Mouse (Mus musculus): ENCODE results near the gene Ttll10. TPM values are rescaled to one million over a fixed set of nuclear protein-coding genes. Genes with fewer than 3 reads are reported as not detected.

The Ttll10 gene
- under 1 TPM in 1 of 2 experiments, not detected in 1; 0.16 TPM for total RNA-seq (2021)
- long read RNA-seq, experiment 1 = 0 reads
- long read RNA-seq, experiment 2 = 0 reads

DNA sequence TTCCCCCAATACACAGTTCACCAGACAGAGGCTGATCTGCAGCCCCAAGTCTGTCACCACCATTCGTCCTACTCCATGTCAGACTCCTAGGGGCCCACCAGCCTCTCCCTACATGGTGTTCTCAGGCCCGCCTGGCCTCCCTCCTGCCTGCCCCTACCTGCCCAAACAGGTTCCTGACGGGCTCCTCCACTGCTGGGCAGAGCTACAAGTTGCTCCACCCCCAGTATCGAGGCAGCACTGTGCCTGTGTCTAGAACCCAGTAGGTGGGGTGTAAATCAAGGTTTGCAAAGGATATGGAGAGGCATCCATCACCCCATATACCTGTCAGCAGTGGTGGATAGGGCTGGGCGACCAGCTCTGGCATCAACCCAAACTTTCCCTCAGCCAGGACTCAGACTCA lies at the start of gene Ttll10:
Gene Ttll10, minus strand, starts transcription at position 154 of the 400 bp plus-strand sequence.
- DNase-seq = no peak

GRCm38 (mm10) chr4:156103342-156103741 lies 44.1 kb upstream of the Ttll10 start:
- no peak for DNase-seq

DNA sequence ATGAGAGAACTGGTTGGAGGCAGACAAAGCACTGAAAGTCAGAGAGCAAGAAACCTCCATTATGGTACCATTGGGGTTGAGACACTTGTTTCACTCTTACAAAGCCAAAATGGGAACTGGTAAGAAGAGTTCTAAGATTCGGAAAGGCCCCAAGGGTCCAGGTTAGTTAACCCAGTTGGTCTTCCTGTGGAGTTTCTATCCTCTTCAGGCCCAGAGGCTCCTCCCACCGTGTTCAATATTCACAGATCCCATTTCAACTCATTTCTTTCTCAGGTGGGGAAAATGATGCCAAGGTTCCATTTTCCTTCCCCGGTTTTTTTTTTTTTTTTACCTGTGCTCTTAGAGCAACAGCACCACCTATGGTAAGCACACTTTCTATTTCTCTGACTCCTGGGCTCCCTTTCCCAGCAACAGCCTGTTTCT lies 42.3 kb upstream of the Ttll10 start:
- DNase-seq = no peak

GRCm38 (mm10) chr4:156100501-156100900 lies 41.3 kb upstream of the Ttll10 start:
- DNase-seq = no peak

GRCm38 (mm10) chr4:156099427-156099826 lies 40.2 kb upstream of the Ttll10 start:
- DNase-seq = no peak

GRCm38 (mm10) chr4:156097770-156098366 lies 38.7 kb upstream of the Ttll10 start:
- no peak for DNase-seq

DNA sequence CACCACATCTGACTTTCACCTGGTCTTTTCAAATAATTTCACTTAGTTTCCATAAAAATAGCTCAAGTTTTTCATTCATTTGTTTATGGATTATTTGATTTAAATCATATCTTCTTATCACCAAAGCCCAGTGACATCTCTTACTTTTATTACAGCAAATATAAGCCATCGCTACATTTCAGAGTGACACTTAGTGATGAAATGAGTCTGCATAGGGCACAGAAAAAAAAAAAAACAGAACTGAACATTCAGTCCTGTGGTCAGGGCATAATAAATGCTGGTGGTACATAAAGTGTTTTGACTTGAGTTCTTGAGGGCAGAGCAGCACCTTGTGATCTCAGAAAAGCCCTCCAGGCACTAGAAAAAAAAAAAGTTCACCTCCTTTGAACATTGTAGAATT lies 37.0 kb upstream of the Ttll10 start:
- no peak for DNase-seq

GRCm38 (mm10) chr4:156093758-156094157 lies 34.5 kb upstream of the Ttll10 start:
- no peak for DNase-seq

- no peak for DNase-seq
Measured at GRCm38 (mm10) chr4:156092765-156093164, 33.6 kb upstream of the Ttll10 start.

- no peak for DNase-seq
Measured at GRCm38 (mm10) chr4:156091236-156091635, 32.0 kb upstream of the Ttll10 start.

- no peak for DNase-seq
Measured at GRCm38 (mm10) chr4:156087398-156088087, 28.3 kb upstream of the Ttll10 start.

GRCm38 (mm10) chr4:156085256-156085655 lies 26.0 kb upstream of the Ttll10 start:
- no peak for DNase-seq

DNA sequence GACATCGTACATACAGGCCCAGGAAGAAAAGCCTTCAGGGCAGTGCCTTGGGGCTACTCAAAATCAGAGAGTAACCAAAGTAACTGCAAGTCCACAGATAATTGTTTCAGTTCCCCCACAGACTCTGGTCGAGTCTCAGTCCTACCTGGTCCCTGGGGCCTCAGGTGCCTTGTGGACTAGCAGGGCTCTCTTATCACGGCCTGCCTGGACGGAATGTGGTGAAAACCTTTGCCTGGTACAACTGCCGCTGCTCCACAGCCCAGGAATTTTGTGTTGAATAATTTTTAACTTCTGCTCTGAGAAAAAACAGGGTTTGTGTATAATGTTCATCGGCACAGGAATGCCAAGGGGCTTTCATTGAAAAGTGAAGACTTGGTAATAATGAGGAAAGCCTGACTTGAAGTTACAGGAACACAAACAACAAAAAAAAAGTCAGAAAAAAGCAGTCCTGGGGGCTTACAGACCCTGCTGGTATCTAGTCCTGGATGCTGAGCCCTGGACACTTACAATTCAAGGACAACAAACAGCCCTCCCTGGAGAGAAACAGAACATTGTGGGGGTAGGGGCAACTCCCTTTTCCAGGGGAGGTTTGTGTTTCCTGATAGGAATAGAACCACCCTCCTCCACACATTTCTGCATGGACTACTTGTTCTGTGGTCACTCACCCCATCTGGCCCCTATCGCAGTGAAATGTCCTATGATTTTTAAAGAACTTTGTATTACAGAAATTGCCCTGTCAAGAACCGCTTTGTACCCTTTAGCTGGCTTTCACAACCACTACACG lies 25.1 kb upstream of the Ttll10 start:
- DNase-seq = no peak

- peak; percentile 36 to 40 for DNase-seq
Measured at GRCm38 (mm10) chr4:156083348-156083747, 24.1 kb upstream of the Ttll10 start.

DNA sequence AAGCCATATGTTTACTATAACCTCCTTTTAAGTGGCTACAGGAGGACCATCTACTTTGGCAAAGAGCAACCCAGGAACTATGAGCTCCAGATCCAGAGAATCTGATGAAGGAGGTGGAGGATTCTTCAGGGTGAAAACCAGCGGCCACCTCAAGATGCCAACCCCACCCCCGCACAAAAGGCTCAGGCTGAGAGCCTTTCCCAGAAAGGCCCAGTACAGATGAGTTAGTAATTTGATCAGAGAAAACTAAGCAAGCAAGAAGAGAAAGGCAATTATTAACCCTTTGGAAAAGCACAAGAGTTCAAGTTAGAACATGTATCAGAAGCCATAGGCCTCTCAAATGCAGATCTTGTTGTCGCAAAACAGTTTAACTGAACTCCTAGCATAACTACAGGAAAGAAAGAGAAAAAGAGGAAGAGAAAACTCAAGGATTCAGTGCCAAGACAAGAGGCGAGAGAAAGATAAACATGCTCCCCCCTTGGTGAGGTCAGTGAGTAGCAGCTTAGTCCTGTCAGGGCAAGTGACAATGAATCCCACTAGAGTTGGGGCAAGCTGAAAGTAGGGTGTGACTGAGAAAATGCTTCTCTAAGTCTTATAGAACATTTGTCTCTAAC lies 23.5 kb upstream of the Ttll10 start:
- DNase-seq = no peak

GRCm38 (mm10) chr4:156077499-156078301 lies 18.5 kb upstream of the Ttll10 start:
- DNase-seq = peak; percentile 10 to 27

DNA sequence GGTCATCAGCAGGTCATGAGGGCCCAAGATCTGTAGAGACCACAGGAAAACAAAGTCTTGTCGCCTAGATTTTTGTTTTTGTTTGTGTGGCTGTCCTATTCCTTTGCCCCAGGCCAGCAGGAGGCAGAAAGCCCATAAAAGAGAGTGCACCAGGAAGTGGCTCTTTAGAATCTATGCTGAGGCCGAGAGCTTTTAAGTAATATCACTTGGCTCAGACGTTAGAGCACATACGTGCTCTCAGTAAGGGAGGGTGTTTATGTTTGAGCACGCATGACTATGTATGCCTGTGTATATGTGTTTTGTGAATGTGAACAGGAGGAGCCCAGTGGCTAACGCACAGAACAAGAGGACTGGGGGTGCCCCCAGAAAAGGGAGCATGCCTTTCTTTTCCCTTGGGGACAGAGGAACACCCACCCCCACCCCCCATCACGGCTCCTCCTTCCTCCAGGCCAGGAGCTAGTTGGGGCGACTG lies 17.7 kb upstream of the Ttll10 start:
- DNase-seq = no peak

DNA sequence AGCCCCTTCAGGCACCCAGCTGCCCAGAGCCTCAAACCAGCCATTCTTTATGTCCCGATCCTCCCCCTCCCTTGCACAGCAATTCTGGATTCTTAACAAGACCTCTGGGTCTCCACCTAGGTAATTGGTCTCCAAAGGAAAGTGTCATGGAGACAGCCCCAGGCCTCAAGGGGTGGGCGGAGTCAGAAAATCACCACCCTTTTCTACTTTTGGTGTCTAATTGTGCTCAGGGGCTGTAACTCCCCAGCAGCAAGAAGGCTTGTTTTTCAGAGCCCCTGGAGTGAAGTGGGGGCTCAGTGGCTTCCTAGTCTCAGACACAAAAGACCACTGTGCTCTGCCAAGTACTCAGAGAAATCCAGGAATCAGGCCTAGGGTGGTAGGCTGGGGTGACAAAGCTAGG lies 11.5 kb upstream of the Ttll10 start:
- no peak for DNase-seq

DNA sequence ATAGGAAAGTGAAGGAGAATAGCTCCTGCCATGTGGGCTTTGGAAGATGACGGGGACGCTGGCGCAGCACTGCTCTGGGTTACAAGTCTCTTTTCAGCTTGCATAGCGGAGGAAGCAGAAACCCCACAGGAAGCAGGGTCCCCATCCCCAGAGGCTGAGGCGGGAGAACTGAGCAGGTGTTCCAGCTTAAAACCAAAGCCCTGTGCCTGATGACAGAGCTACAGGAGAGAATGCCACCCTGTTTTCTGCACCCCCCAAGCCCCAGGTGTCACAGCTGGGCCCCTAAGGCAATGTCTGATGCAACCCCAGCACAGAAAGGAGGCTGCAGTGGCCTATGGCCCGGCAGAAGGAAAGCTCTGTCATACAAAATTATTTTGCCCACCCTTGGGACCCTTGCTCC lies 11.1 kb upstream of the Ttll10 start:
- DNase-seq = no peak

DNA sequence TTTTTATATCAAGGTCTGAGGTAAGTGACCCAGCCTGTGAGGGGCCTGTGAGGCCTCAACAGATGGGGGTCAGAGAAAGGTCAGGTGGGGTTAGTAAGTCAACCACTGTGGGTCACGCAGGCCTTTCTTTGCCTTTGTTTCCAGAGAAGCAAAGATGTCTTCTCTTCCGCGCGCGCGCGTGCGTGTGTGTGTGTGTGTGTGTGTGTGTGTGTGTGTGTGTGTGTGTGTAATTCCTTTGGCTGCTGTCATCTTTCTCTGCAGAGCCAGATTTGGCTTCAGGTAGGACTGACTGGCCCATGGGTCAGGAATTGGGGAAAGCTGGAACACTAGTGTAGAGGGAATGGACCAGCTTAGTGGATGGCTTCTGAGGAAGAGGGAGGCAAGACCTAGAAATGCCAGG lies 10.5 kb upstream of the Ttll10 start:
- DNase-seq = no peak

- no peak for DNase-seq
Measured at GRCm38 (mm10) chr4:156067256-156067949, 8.2 kb upstream of the Ttll10 start.
